Mouse (Mus musculus): ENCODE measurements around the gene Plagl2.
"Not testable (repeated sequence)": the region's sequence is repeated elsewhere in the genome, so short reads cannot be mapped to it uniquely, and the experiment has no call there.

Gene Plagl2

DNA sequence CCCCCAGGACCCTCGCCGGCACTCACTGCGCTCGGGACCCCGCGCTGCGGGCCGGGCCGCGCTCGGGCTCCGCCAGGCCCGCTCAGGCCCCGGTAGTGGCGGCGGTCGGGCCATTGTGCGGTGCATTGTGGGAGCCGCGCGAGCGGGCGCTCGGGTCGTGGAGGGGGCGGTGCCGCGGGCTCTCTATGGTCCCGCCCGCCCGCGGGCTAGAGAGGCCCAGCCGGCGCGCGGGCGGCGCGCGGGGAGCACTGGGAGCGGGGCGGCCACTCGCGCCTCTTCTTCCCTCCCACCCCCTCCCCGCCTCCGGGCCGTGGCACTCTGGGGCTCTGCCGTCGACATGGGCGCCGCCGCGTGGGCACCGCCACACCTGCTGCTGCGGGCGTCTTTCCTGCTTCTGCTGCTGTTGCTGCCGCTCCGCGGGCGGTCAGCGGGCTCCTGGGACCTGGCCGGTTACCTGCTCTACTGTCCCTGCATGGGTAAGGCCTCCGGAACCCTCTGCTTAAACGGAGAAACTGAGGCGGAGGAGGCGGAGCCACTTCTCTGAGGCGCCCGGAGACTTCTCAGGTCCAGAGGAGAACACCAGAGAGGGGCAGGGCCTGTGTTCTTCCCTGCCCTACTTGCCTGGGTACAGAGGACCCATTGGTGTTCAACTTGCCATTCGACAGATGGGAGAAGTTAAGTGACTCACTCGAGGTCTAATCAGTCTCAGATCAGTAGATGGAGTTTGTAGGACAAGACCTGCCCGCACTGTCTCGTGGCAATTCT, at the start of gene Plagl2, which contains the start of gene Pofut1:
Gene Plagl2, minus strand, starts transcription at position 177 of the 765 bp plus-strand sequence.
Gene Pofut1, plus strand, starts transcription at position 284 of the 765 bp plus-strand sequence.
- DNase-seq (ENCODE audit: low spot score), result peak; percentile 94

DNA sequence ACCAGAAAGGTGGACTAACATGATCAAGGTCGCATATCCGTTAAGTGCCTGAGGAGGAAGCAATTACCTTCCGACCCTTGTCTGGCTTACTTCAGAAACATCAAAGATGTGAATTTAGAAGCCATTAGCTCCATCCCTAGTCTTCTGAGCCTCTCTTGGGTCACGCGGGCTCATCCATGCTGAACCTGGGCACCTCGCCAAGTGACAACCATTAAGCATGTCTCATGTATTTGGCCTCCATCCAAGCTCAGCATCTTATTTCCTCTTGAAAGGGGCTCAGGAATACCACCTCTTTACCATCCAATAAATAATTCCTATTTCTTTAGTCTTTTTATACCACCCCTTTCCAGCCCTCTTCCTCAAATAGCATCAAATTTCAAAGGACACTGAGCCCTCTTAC, 46.6 kb upstream of the Plagl2 start:
- peak; percentile 61 for DNase-seq (ENCODE audit: low spot score)

DNA sequence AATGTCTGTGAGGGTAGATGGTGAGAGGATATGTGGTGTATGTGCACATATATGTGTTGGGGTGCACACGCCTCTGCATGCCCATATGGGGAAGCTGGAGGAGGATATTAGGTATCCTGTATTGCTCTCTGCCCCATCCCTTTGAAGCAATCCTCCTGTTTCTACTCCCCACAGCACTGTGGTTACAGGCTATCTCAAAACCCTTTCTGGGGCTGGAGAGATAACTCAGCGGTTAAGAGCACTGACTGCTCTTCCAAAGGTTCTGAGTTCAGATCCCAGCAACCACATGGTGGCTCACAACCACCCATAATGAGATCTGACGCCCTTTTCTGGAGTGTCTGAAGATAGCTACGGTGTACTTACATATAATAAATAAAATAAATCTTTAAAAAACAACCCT, 45.3 kb upstream of the Plagl2 start:
- DNase-seq (ENCODE audit: low spot score), result no peak

DNA sequence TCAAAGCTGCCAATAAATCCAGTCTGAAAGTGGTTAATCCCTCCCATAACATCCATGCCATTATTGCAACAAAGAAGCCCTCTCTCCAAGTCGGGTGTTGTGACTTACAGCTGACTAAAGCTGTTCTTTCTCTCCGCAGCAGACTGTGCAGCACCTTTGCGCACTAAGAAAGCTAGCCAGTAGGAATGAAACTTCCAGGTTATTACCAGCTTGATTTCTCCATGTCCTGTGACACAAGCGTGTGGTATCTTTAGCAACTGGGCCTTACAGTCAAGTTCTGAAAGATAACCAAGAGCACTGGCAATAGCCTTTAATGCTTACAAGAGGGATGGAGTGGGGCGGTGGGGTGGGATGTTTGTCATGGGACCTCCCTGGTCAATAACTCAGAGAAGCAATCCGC, 42.7 kb upstream of the Plagl2 start:
- DNase-seq (ENCODE audit: low spot score), result no peak

DNA sequence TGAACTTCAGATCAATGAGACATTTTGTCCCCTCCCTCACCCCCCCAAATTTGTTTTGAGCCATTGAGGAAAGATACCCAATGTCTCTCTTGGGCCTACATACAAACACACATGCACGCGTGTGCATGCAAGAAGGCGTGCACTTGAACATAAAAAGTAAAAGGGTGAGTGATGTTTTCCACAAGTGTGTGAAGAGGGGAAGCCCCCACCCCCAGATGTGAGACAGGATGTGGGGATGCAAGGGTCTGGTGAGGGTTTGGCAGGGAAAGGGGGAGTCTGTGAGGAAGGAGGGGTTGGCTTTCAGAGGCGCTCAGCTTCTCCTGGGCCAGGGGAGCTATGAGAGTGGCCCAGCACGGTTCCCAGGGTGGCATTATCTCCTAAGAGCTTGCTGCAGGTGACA, 37.1 kb upstream of the Plagl2 start:
- no peak for DNase-seq (ENCODE audit: low spot score)

DNA sequence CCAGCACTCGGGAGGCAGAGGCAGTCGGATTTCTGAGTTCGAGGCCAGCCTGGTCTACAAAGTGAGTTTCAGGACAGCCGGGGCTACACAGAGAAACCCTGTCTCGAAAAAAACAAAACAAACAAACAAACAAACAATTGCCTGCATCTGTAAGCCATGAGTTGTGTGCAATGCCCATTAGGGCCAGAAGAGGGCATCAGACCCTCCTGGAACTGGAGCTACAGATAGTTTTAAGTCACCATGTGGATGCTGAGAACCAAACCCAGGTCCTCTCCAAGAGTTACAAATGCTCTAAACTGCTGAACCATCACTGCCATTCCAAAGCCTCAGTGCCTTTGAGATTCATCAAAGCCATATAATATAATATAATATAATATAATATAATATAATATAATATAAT, 35.6 kb upstream of the Plagl2 start:
- DNase-seq (ENCODE audit: low spot score), result not testable (repeated sequence)

DNA sequence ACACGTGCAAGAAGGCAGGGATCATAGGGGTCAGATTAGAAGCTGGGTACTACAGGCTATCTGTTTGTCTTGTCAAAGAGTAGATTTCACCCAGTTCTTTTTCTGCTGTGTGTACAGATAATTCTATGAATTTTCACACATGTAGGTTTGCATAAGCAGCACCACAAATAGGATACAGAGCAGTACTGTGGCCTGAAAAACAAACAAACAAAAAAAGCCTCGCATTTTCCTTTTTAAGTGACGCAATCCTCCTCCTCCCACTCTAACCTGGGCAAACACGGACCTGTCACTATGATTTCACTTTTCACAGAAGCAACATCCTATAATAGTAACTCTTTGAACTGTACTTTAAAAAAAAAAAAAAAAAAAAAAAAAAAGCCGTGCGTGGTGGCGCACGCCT, 35.2 kb upstream of the Plagl2 start:
- no peak for DNase-seq (ENCODE audit: low spot score)

DNA sequence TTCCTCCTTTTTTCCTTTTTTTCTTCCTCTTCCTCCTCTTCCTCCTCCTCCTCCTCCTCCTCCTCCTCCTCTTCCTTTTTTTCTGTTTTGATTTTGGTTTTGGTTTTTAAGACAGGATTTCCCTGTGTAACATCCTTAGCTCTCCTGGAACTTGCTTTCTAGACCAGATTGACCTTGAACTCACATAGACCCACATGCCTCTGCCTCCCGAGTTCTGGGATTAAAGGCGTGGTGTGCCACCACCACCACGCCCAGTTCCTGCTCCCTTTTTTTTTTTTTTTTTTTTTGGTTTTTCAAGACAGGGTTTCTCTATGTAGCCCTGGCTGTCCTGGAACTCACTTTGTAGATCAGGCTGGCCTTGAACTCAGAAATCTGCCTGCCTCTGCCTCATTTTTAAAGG, 34.4 kb upstream of the Plagl2 start:
- DNase-seq (ENCODE audit: low spot score), result not testable (repeated sequence)

DNA sequence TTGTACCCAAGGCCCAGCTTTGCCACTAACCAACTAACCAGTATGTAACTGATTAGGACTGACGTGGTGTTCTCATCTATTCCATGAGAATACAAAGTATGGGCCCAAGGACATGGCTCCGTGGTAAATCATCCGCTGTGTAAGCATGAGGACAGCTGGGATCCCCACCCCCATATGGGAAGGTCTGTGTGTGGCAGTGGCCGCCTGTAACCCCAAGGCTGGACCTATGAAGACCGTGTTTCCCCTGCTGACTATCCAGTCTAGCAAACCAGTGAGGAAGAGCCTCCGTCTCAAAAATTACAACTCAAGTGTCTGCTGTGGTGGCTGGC, 33.7 kb upstream of the Plagl2 start:
- no peak for DNase-seq (ENCODE audit: low spot score)

DNA sequence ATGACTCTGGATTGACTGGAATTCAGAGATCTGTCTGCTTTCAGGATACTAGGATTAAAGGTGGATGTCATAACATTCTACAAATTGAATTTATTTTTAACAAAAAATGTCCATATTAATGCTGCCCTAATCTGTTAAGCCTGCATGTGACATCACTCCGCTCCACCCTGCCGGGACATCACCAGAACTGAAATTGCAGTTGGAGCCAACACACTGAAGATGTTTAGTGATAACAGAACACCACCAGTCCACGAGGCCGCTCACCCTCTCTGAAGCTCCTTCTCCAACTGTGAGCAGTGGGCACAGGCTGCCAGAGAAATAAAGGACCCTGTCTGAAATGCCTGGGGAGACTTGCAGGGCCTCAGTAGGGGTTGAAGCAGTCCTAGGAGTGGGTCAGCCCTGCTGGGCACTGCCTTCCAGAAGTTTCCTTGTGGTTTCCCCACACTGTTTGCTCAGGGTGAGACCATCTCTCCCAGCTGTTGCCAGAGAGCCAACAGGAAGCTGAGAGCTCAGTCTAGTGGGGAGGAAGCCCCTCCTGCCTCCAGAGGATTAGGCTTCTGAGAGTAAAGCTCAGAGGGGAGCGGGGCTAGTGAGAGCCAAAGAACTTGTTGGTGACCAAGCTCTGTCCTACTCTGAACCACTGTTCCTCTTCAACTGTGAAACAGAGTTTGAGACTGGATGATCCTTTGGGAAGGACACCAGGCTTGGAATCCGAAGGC, 33.1 kb upstream of the Plagl2 start:
- DNase-seq (ENCODE audit: low spot score), result not testable (repeated sequence)

DNA sequence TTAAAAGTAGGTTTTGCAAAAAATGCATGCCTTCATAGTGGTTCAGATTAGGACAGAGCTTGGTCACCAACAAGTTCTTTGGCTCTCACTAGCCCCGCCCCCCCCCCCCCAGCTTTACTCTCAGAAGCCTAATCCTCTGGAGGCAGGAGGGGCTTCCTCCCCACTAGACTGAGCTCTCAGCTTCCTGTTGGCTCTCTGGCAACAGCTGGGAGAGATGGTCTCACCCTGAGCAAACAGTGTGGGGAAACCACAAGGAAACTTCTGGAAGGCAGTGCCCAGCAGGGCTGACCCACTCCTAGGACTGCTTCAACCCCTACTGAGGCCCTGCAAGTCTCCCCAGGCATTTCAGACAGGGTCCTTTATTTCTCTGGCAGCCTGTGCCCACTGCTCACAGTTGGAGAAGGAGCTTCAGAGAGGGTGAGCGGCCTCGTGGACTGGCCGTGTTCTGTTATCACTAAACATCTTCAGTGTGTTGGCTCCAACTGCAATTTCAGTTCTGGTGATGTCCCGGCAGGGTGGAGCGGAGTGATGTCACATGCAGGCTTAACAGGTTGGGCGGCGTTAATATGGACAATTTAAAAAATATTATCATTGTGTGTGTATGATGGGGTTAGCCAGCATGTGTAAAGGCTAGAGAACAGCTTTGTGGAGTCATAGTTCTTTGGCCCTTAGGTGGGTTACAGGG, 29.1 kb upstream of the Plagl2 start:
- DNase-seq (ENCODE audit: low spot score), result not testable (repeated sequence)

DNA sequence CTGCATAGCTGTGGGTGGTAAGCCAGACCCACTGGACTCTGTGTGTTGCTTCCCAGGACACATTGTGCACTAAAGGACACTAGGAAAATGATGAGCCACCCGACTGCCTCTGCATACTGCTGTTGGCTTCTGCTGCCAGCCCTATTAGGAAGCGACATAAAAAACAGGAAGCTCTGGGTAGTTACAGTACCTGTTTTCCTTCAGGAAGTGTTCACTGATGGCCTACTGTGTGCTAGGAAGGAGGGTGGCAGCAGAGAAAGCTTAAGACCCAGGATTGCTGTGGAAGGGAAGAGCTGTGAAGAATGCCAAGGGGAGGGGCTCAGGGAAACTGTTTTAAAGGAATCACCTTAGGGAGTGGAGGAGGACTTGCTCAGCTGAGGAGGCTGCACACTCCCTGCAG, 26.1 kb upstream of the Plagl2 start:
- DNase-seq (ENCODE audit: low spot score), result no peak

DNA sequence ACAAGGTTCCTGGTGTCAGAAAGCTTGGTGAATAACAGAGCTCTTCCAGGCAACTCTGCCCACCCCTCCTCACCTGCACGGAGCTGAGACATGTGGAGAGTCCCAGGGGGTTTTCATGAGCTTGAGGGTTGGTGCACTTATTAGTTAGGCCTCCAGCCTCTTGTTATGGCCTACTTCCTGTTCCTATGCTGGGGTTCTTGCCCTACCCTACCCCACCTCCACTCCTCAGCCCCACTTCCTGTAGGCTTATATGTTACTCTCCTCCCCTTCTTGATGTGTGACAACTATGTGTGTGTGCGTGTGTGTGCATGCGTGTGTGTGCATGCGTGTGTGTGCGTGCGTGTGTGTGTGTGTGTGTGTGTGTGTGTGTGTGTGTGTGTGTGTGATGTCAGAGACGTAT, 21.8 kb upstream of the Plagl2 start:
- no peak for DNase-seq (ENCODE audit: low spot score)

DNA sequence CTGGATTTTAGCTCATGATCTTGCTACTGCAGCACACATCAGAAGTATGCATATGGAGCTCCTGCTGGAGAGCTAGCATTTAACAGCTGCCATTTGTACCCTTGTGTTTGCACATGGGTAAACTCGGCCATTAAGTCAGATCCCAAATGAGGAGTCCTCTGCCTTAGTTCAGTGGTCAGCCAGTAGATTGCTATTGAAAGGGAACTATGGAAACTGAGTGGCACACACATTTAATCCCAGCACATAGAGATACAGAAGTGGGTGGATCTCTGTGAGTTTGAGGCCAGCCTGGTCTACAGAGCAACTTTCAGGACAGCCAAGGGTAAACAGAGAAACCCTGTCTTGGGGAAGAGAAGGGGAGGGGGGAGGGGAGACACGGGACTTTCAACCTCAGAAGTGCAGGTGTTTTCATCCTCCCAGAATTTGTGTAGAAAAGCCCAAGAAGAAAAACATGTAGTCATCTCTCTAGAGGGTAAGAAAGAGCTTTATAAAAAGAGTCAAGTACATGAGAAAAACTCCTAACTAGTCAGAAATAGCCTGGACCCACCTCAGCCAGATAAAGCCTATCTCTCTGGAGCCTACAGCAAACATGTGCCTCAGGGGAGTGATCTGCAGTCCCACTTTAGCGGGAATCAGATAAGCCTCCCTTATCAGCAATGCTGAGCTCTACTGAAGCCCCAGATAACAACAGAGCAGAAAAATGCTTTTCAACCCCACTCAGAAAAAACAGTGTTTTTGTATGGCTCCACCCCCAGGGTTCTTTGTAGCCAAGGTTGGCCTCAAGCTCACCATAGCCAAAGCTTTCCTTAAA, 18.8 kb upstream of the Plagl2 start:
- DNase-seq (ENCODE audit: low spot score), result no peak

DNA sequence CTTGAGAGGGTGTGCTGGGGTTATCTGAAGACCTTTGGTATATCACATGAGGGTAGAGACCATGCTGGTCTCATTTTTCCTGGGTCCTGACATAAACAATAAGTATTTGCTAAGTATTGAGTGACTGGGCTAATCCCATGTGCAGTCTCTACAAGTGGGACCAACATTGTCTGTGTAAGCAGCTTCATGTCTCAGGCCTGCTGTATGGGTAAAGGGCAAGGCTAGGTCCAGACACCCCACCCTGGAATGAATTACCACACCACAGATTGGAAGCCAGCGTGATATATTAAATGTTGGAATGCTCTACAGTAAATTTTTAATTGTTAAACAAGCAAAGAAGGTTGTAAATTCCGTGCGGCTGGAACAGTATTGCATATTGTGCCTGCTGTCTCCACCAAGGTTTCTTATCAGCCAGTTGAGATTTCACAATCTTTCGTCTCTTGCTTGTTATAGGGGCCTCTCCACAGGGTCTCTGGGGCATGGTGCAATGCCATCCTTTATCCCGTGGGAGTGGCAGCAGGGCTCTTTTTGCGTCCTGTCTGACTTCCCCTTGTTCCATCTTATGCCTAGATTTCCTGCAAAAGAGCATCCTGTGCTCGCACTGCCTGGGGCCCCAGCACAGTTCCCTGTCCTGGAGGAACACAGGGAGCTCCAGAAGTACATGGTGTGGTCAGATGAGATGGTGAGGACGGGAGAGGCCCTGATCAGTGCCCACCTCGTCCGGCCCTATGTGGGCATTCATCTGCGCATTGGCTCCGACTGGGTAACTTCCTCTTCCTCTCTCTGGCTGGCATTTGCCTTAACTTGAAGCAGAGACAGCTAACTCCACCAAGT, 18.0 kb upstream of the Plagl2 start:
- DNase-seq (ENCODE audit: low spot score), result no peak

DNA sequence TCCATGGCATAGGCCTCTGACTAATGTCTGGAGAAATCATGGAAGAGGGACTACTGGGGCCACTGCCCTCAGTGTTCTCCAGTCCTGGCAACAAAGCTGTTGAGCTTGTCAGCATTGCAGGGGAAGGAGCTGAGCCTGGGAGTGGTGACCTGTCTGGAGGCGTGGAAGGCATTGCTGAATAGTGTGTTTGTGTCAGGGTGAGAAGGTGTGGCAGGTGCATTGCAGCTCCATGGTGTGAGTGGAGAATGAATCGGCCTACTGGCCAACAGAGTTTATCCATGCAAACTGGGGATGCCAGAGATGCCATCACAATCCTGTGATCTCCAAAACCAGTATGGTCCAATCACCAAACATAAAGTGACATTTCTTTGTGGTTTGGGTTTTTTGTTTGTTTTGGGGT, 15.4 kb upstream of the Plagl2 start:
- no peak for DNase-seq (ENCODE audit: low spot score)

DNA sequence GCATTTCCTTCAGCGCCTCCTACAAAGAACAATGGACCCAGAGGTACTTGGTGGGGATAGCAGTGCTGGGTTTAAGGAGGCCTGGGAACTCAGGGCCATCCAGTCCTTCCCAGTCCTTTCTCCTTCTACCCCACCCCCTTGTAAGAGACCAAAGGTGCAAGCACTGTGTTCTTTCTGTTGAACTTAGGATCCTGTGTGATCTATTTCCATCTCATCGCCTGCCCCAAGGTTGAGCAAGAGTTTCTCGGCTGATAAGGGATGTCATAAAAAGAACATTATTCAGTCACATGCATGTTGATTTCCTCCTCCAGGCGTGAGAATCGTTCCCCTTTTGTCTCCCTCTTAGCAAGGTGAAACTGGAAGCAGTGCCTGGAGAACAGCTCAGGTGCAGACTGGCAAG, 8.5 kb upstream of the Plagl2 start:
- DNase-seq (ENCODE audit: low spot score), result no peak

DNA sequence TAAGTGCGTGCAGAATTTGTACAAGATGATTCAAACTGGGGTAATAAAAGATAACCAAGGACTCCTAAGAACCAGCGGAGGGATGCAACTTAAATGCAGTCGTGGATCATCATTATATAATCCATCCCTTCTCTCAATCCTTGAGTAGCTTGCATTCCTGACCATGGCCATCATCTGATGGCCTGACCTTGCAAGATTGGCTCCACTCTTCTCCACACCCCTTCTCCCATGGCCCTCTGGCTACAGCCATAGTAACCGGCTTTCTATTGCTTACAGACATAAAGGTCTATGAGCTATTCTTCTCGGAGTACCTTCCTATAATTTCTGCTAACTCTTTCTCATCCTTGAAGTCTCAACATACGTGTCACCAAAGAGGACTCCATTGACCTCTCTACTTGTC, 930 bp upstream of the Plagl2 start:
- DNase-seq (ENCODE audit: low spot score), result no peak

DNA sequence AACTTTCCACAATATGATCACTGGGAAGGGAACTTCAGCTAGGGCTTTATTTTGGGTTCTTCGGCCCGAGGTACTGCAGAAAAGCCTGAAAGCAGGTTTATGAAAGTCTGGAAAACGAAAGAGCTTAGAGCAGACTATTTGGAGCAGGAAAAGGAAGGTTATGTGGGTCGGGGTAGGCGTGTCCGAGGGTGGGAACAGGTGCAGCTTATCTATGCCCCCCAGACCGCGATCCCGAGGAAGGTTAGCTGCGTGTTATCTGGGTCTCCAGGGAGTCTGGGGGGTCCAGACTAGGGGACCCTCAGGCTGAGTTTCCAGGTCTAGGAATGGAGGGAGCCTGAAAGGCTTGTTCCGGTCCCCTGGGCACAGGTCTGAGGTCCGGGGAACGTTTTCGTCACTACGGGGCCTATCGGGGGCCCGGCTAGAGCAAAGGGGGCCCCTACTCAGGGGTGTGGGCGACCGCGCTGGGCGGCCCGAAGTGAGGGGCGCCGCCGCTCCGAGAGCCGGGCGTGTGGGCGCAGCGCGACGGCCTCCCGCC, 458 bp downstream of the Plagl2 start:
- DNase-seq (ENCODE audit: low spot score), result peak; percentile 59

DNA sequence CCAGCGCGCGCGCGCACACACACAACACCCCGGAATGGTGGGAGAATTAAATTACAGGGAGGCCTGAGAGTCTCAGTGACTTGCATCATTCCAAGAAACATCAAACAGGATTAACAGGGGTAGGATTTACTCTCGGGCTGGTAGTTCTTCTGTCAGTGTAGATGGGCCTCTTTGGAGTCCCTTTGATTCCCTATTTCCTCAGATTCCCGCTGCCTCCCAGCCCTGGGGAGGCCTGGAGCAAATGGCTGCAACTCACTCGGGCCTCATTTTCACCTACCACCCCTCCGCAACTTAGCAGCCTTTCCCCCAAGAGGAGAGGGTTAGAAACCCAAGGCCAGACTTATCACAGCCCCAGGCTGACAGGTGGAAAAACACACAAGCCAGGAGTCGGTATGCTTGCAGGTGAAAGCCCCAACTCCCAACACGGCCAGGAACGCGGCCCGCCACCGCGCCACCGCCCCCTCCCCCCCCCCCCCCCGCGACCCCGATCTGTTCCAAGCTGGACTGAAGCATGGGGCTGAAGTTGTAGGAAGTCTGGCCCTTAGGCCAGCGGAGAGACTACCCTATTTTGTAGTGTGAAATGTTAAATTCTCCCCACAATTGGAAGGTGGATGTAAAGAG, 1.3 kb downstream of the Plagl2 start:
- DNase-seq (ENCODE audit: low spot score), result peak; percentile 36

Data from testis, postnatal 10 days (tissue).